Mouse (Mus musculus) E14TG2a.4 (cell line): ENCODE results near the gene Cxcl9.

ENCODE experiments used
- CTCF ChIP-seq: conservative IDR thresholded peaks from 2 replicates; pipeline ENCODE4 v1.5.1; 2014; ENCODE audit warnings: low read length
- POU5F1 ChIP-seq: IDR thresholded peaks from 2 replicates; pipeline ENCODE4 v1.6.1; 2014; ENCODE audit warnings: low read length, borderline replicate concordance

GRCm38 (mm10) chr5:92369151-92369994 lies 41.5 kb upstream of the Cxcl9 start:
- no peak for TF ChIP-seq CTCF
- no peak for TF ChIP-seq POU5F1
